Mouse (Mus musculus): ENCODE data around the gene Vip. TPM values are rescaled to one million over a fixed set of nuclear protein-coding genes. Genes with fewer than 3 reads are reported as not detected.

The Vip gene
- polyA plus RNA-seq, 1 experiment: 64.8 TPM

- Histone ChIP-seq H3K4me1 (ENCODE audit: control insufficient read depth, insufficient read depth, low read length) (no peaks in the 10 kb centered on the region), H3K4me3 (ENCODE audit: insufficient read depth, low read length) (no peak overlapping the region), H3K27ac (ENCODE audit: insufficient read depth, low read length) (no peak overlapping the region)
- TF ChIP-seq CTCF (IDR thresholded peaks at IDR 0.05; ENCODE audit: extremely low read depth, insufficient read depth, low read length) (no peak), POLR2A (IDR thresholded peaks at IDR 0.05; ENCODE audit: extremely low read depth, insufficient read depth, low read length) (no peak)
Observed at GRCm38 (mm10) chr10:5615186-5616040, 23.6 kb upstream of the Vip start.

- no peaks in the 10 kb centered on the region for H3K4me1 ChIP-seq (ENCODE audit: control insufficient read depth, insufficient read depth, low read length)
- no peak overlapping the region for H3K4me3 ChIP-seq (ENCODE audit: insufficient read depth, low read length)
- H3K27ac ChIP-seq (ENCODE audit: insufficient read depth, low read length): no peak overlapping the region
- TF ChIP-seq POLR2A (IDR thresholded peaks at IDR 0.05; ENCODE audit: extremely low read depth, insufficient read depth, low read length): no peak
- TF ChIP-seq CTCF (IDR thresholded peaks at IDR 0.05; ENCODE audit: extremely low read depth, insufficient read depth, low read length): no peak
Observed at GRCm38 (mm10) chr10:5626268-5626667, 12.8 kb upstream of the Vip start.

DNA sequence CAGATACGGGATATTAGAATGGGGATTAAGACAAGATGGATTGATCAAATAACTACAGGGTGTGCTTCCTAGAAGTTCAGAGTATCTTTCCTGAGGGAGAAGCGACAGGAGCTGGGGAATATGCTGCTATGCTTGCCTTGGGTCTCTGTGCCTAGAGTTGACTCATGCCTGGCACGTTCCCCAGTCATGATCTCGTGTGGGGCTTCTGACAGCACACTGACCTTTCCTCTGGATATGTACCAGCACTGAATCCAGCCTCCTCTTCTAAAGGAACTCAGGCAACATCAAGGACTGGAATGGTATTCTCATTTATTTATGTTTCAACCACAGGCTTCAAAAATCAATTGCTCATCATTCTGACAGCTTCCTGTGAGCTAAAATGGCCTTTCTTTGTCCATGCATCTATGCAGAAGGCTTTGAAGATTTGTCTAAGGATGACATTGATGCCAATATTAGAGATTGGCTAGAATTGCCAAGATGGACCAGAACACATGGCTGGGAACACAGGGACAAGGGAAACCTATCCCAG, 5.3 kb upstream of the Vip start:
- Histone ChIP-seq H3K4me3 (ENCODE audit: insufficient read depth, low read length) (no peak overlapping the region), H3K4me1 (ENCODE audit: control insufficient read depth, insufficient read depth, low read length) (no peaks in the 10 kb centered on the region), H3K27ac (ENCODE audit: insufficient read depth, low read length) (no peak overlapping the region)
- no peak for TF ChIP-seq POLR2A (IDR thresholded peaks at IDR 0.05; ENCODE audit: extremely low read depth, insufficient read depth, low read length)
- no peak for TF ChIP-seq CTCF (IDR thresholded peaks at IDR 0.05; ENCODE audit: extremely low read depth, insufficient read depth, low read length)

- no peak overlapping the region for H3K4me3 ChIP-seq (ENCODE audit: insufficient read depth, low read length)
- TF ChIP-seq CTCF (IDR thresholded peaks at IDR 0.05; ENCODE audit: extremely low read depth, insufficient read depth, low read length): peak; percentile 43; the same call in 1 of the 2 replicates
- TF ChIP-seq POLR2A (IDR thresholded peaks at IDR 0.05; ENCODE audit: extremely low read depth, insufficient read depth, low read length): no peak
- H3K27ac ChIP-seq (ENCODE audit: insufficient read depth, low read length): no peak overlapping the region
- H3K4me1 ChIP-seq (ENCODE audit: control insufficient read depth, insufficient read depth, low read length): no peaks in the 10 kb centered on the region
Observed at GRCm38 (mm10) chr10:5634336-5634735, 4.7 kb upstream of the Vip start.

DNA sequence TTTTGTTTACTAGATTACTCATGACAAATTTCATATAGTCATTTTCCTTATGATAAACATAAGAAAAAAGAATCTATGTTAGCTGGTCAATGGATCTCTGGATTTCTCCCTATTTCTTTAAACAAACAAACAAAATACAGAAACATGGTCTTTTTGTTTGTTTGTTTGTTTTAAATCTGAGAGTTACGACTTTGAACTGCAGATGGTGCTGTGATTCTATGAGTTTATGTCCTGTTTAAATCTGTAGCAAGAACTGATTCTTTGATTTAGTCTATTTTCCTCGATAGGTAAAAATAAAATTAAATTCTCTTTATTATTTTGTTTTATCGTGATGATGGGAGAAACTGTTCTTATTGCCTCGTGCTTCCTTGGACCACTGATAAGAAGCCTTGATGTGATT, 1.7 kb upstream of the Vip start:
- no peak overlapping the region for H3K27ac ChIP-seq (ENCODE audit: insufficient read depth, low read length)
- no peak for TF ChIP-seq CTCF (IDR thresholded peaks at IDR 0.05; ENCODE audit: extremely low read depth, insufficient read depth, low read length)
- no peak for TF ChIP-seq POLR2A (IDR thresholded peaks at IDR 0.05; ENCODE audit: extremely low read depth, insufficient read depth, low read length)
- no peaks in the 10 kb centered on the region for H3K4me1 ChIP-seq (ENCODE audit: control insufficient read depth, insufficient read depth, low read length)
- H3K4me3 ChIP-seq (ENCODE audit: insufficient read depth, low read length): no peak overlapping the region

- Histone ChIP-seq H3K4me1 (ENCODE audit: control insufficient read depth, insufficient read depth, low read length) (no peaks in the 10 kb centered on the region), H3K27ac (ENCODE audit: insufficient read depth, low read length) (no peak overlapping the region), H3K4me3 (ENCODE audit: insufficient read depth, low read length) (no peak overlapping the region)
- TF ChIP-seq POLR2A (IDR thresholded peaks at IDR 0.05; ENCODE audit: extremely low read depth, insufficient read depth, low read length) (no peak), CTCF (IDR thresholded peaks at IDR 0.05; ENCODE audit: extremely low read depth, insufficient read depth, low read length) (no peak)
Observed at GRCm38 (mm10) chr10:5681275-5681674, 42.3 kb downstream of the Vip start.

DNA sequence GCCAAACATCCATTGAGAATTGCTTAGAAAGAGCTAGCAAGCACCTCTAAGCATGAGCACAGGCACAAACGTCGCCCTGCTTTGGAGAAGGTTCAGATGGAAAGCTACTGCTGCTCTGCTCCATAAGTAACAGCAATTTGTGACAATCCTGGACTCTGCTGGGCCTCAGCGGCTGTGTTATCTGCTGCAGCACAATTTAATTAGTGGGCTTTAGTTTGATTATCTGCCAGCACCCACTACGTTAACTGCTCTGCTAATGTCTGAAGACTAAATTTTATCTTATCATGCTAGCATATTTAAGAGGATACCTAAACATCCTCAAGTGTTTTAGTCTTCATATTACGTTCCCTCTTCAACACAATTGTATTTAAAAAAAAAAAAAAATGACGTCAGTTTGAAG, 46.6 kb downstream of the Vip start:
- no peak for TF ChIP-seq CTCF (IDR thresholded peaks at IDR 0.05; ENCODE audit: extremely low read depth, insufficient read depth, low read length)
- TF ChIP-seq POLR2A (IDR thresholded peaks at IDR 0.05; ENCODE audit: extremely low read depth, insufficient read depth, low read length): no peak
- H3K4me3 ChIP-seq (ENCODE audit: insufficient read depth, low read length): no peak overlapping the region

DNA sequence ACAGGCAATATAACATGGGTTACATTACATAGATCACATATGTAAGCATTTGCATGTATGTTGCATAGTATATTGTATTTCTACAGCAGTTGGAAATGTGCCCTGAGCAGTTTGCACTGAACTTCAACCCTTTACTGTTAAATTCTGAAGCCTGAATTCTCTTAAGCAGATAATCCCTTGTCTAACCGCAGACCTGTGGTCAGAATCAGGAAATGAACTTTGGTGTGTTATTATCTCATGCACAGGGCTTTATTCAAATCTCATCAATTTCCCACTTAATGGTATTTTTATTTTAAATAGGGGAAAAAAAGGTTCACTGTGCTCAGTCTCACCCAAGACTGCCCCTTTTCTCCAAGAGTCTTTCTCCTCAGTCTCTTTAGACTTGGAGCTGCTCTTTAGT, 55.3 kb downstream of the Vip start:
- Histone ChIP-seq H3K4me1 (ENCODE audit: control insufficient read depth, insufficient read depth, low read length) (no peaks in the 10 kb centered on the region; the same call in 1 of the 2 replicates), H3K27ac (ENCODE audit: insufficient read depth, low read length) (no peak overlapping the region)
- no peak for TF ChIP-seq POLR2A (IDR thresholded peaks at IDR 0.05; ENCODE audit: extremely low read depth, insufficient read depth, low read length)
- no peak for TF ChIP-seq CTCF (IDR thresholded peaks at IDR 0.05; ENCODE audit: extremely low read depth, insufficient read depth, low read length)

More for the DNA sequence above, 46.6 kb downstream of the Vip start:
- no peaks in the 10 kb centered on the region; the same call in 1 of the 2 replicates for H3K4me1 ChIP-seq (ENCODE audit: control insufficient read depth, insufficient read depth, low read length)
- H3K27ac ChIP-seq (ENCODE audit: insufficient read depth, low read length): no peak overlapping the region

More for the DNA sequence above, 55.3 kb downstream of the Vip start:
- H3K4me3 ChIP-seq (ENCODE audit: insufficient read depth, low read length): no peak overlapping the region

Other genes starting within 250 kb of the Vip start
- gene Syne1, start 87.7 kb upstream of the Vip start, polyA plus RNA-seq (2012; rRNA removed): 165 and 174 TPM in 2 replicates
- gene Myct1, start 45.4 kb upstream of the Vip start, polyA plus RNA-seq (2012; rRNA removed): 0.61 and 0.78 TPM in 2 replicates
- 1.4 and 2.0 TPM in 2 replicates for gene Fbxo5, start 166.4 kb downstream of the Vip start, polyA plus RNA-seq (2012; rRNA removed)
- gene Mtrf1l, start 184.7 kb downstream of the Vip start, polyA plus RNA-seq (2012; rRNA removed): 6.6 and 7.0 TPM in 2 replicates